Mouse (Mus musculus) lung, embryonic 16.5 days (tissue): ENCODE data around the gene Ehd1. TPM values are rescaled to one million over a fixed set of nuclear protein-coding genes. Genes with fewer than 3 reads are reported as not detected.

Source experiments
- ATAC-seq: fragments of 200-750 bp; cut with Nextera tagmentation; 2 replicates; pipeline ENCODE4 v1.8.0; 2017; ENCODE audit warnings: low read depth, mild to moderate bottlenecking, moderate library complexity
- H3K27ac ChIP-seq: fragments of 300-500 bp; sonication (generic); 2 replicates; pipeline ENCODE4 v1.5.1; 2014; ENCODE audit warnings: mild to moderate bottlenecking, control low read depth, low read length
- H3K27me3 ChIP-seq: fragments of 300-500 bp; sonication (generic); 2 replicates; pipeline ENCODE4 v1.6.1; 2014; ENCODE audit warnings: low read depth, low read length, mixed read lengths; ENCODE audit not compliant: control insufficient read depth, insufficient read depth
- H3K36me3 ChIP-seq: fragments of 300-500 bp; sonication (generic); 2 replicates; pipeline ENCODE4 v1.6.1; 2014; ENCODE audit warnings: low read length; ENCODE audit not compliant: control insufficient read depth, insufficient read depth
- H3K4me1 ChIP-seq: fragments of 300-500 bp; sonication (generic); replicated peaks from 2 replicates; pipeline ENCODE4 v1.6.1; 2014; ENCODE audit warnings: low read length, mixed read lengths; ENCODE audit not compliant: control insufficient read depth, insufficient read depth
- H3K4me2 ChIP-seq: fragments of 300-500 bp; sonication (generic); 2 replicates; pipeline ENCODE4 v1.6.1; 2014; ENCODE audit warnings: low read depth, low read length, control low read depth
- H3K4me3 ChIP-seq: fragments of 300-500 bp; sonication (generic); 2 replicates; pipeline ENCODE4 v1.5.1; 2014; ENCODE audit warnings: mild to moderate bottlenecking, low read length, control low read depth
- H3K9ac ChIP-seq: fragments of 300-500 bp; sonication (generic); 2 replicates; pipeline ENCODE4 v1.6.1; 2014; ENCODE audit warnings: low read length, control low read depth
- H3K9me3 ChIP-seq: fragments of 300-500 bp; sonication (generic); 2 replicates; pipeline ENCODE4 v1.6.1; 2016; ENCODE audit warnings: low read length; ENCODE audit not compliant: control insufficient read depth
- WGBS: fragments of 180-500 bp; shearing (Covaris S2); extraction: QIAGEN DNeasy Blood & Tissue Kit; methylation state at CpG from one replicate; pipeline ENCODE4 v1.1.7; 2014; 5-methylcytosine and 5-hydroxymethylcytosine counted together
- polyA plus RNA-seq: library from polyadenylated mRNA; unstranded; fragments of >200 nt; fragmentation: Nextera tagmentation; extraction: Ambion mirVana; gene quantifications from 2 replicates; pipeline ENCODE4 v1.2.1, GENCODE M21; 2015

Ehd1 gene
- polyA plus RNA-seq, 1 experiment from 2014 or later = 77.9 TPM

DNA sequence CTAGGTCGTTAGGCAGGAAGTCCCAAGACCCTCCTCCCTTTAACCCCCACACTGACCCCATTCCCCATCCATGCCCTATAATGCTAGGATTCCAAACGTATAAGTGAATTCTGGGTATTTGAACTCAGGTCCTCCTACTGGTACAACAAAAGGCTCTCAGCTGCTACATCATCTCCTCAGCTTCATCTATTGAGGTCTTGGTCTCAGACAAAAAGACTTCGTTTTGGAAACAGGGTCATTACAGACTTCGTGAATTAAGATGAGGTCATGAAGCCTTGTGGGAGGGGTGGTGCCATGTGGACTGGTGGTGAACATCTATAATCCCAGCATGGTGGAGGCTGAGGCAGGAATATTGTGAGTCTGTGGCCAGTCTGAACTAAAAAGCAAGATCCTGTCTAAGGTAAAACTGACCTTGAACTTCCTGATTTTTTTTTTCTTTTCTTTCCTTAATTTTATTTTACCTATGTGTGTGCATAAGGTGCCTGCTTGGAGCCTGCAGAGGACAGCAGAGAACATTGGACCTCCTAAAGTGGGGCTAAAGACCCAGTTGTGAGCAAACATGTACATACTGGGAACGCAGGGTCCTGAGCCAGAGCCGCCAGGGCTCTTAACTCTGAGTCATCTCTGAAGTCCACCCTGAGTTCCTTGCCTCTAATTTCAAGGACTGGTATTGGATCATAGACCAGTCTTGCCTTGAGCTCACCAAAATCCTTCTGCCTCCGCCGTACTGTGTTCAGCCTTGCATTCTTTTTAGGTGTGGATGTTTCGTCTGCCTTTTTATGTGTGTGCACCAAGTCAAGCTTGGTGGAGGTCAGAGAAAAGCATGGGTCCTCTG is 57.5 kb downstream of the Ehd1 start:
- WGBS = 58% methylated on average over 9 of the region's 9 CpGs
- no peaks in the 10 kb centered on the region for H3K27me3 ChIP-seq
- H3K9me3 ChIP-seq = no peaks in the 10 kb centered on the region
- H3K4me2 ChIP-seq = peak overlapping the region; percentile 50
- H3K27ac ChIP-seq = peak overlapping the region; percentile 85
- ATAC-seq = peak; percentile 8
- peak overlapping the region; percentile 96 for H3K4me3 ChIP-seq
- H3K4me1 ChIP-seq = peaks cover 23% of the 10 kb centered on the region
- peaks cover 18% of the 10 kb centered on the region for H3K36me3 ChIP-seq
- H3K9ac ChIP-seq = peak overlapping the region; percentile 63

GRCm38 (mm10) chr19:6334673-6335457 is 58.3 kb downstream of the Ehd1 start, which contains the start of gene Men1:
Gene Men1 (plus strand): TSS chr19:6334979.
- H3K27me3 ChIP-seq = no peaks in the 10 kb centered on the region
- WGBS = under 1% methylated on average over 43 of the region's 43 CpGs

GRCm38 (mm10) chr19:6335458-6335827 is 58.9 kb downstream of the Ehd1 start:
- H3K9ac ChIP-seq = peak overlapping the region; percentile 91
- H3K27ac ChIP-seq = peak overlapping the region; percentile 73
- peaks cover 26% of the 10 kb centered on the region for H3K36me3 ChIP-seq
- H3K4me1 ChIP-seq = peaks cover 26% of the 10 kb centered on the region
- WGBS = 1% methylated on average over 24 of the region's 25 CpGs
- peak overlapping the region; percentile 97 for H3K4me2 ChIP-seq
- H3K9me3 ChIP-seq = no peaks in the 10 kb centered on the region
- peak overlapping the region; percentile 96 for H3K4me3 ChIP-seq
- no peaks in the 10 kb centered on the region for H3K27me3 ChIP-seq
- no peak for ATAC-seq

More at GRCm38 (mm10) chr19:6334673-6335457, 58.3 kb downstream of the Ehd1 start, which contains the start of gene Men1:
- peak within 1 kb of the TSS; percentile 85 for H3K27ac ChIP-seq
- H3K9ac ChIP-seq = peak within 1 kb of the TSS; percentile 91
- H3K36me3 ChIP-seq = peaks cover 22% of the 10 kb centered on the region
- peaks cover 23% of the 10 kb centered on the region for H3K4me1 ChIP-seq
- H3K4me2 ChIP-seq = peak within 1 kb of the TSS; percentile 97
- no peaks in the 10 kb centered on the region for H3K9me3 ChIP-seq
- H3K4me3 ChIP-seq = peak within 1 kb of the TSS; percentile 96
- ATAC-seq = peak; percentile 96

GRCm38 (mm10) chr19:6336920-6337319 is 60.4 kb downstream of the Ehd1 start:
- Histone ChIP-seq H3K9ac (peak overlapping the region; percentile 91), H3K4me1 (peaks cover 26% of the 10 kb centered on the region), H3K4me2 (peak overlapping the region; percentile 97; the same call in 1 of the 2 replicates), H3K27me3 (no peaks in the 10 kb centered on the region), H3K36me3 (peaks cover 26% of the 10 kb centered on the region), H3K4me3 (no peak overlapping the region), H3K9me3 (no peaks in the 10 kb centered on the region), H3K27ac (no peak overlapping the region)
- WGBS = 91% methylated on average over 10 of the region's 10 CpGs
- ATAC-seq = no peak

DNA sequence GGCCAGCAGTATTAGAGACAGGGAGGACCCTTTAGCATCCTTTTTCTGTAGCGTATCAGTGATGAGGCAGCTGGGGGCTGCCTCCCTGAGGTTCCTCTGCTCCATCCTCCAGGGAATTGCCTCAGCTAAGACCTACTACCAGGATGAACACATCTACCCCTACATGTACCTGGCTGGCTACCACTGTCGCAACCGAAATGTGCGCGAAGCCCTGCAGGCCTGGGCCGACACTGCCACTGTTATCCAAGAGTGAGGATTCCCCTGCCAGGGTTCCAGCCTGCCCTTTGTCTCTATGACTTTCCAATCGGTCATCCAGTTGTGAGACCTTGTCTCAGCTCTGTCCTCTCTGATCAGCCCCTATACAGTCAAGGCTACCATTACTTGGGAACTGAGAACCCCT is 61.6 kb downstream of the Ehd1 start:
- Histone ChIP-seq H3K27me3 (no peaks in the 10 kb centered on the region), H3K36me3 (peaks cover 26% of the 10 kb centered on the region), H3K4me2 (no peak overlapping the region), H3K27ac (no peak overlapping the region), H3K9me3 (no peaks in the 10 kb centered on the region), H3K9ac (no peak overlapping the region), H3K4me1 (peaks cover 26% of the 10 kb centered on the region), H3K4me3 (no peak overlapping the region)
- ATAC-seq = no peak
- WGBS = 90% methylated on average over 7 of the region's 7 CpGs

DNA sequence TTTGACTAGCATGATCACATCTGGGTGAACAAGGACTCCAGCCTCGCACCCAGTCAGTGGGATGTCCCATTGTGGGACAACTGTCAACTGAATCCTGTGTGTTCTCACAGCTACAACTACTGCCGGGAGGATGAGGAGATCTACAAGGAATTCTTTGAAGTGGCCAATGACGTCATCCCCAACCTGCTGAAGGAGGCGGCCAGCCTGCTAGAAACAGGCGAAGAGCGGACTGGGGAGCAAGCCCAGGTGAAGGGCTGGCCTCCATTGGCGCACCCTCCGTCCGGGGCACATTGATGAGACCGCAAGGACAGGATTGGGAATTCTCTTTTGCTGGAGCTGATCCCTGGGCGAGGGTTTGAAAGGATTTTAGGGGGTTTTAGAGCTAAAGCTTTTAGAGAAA is 62.2 kb downstream of the Ehd1 start:
- WGBS = 75% methylated on average over 11 of the region's 11 CpGs
- Histone ChIP-seq H3K36me3 (peaks cover 26% of the 10 kb centered on the region), H3K4me3 (no peak overlapping the region), H3K27ac (no peak overlapping the region), H3K4me2 (no peak overlapping the region), H3K4me1 (peaks cover 26% of the 10 kb centered on the region), H3K9ac (no peak overlapping the region), H3K27me3 (no peaks in the 10 kb centered on the region), H3K9me3 (no peaks in the 10 kb centered on the region)
- ATAC-seq = no peak

- H3K9me3 ChIP-seq = no peaks in the 10 kb centered on the region
- no peak overlapping the region for H3K27ac ChIP-seq
- peaks cover 25% of the 10 kb centered on the region for H3K4me1 ChIP-seq
- H3K36me3 ChIP-seq = peaks cover 26% of the 10 kb centered on the region
- no peaks in the 10 kb centered on the region for H3K27me3 ChIP-seq
- ATAC-seq = no peak
- WGBS = 90% methylated on average over 6 of the region's 6 CpGs
- no peak overlapping the region for H3K4me3 ChIP-seq
- H3K4me2 ChIP-seq = no peak overlapping the region
- H3K9ac ChIP-seq = no peak overlapping the region
Measured at GRCm38 (mm10) chr19:6339191-6339590, 62.7 kb downstream of the Ehd1 start.

- Histone ChIP-seq H3K27me3 (no peaks in the 10 kb centered on the region), H3K27ac (peak overlapping the region; percentile 74), H3K36me3 (peaks cover 26% of the 10 kb centered on the region), H3K4me2 (peak overlapping the region; percentile 96), H3K4me1 (peaks cover 21% of the 10 kb centered on the region), H3K9ac (peak overlapping the region; percentile 34; the same call in 1 of the 2 replicates), H3K9me3 (no peaks in the 10 kb centered on the region), H3K4me3 (peak overlapping the region; percentile 68)
- ATAC-seq = no peak
- WGBS = 65% methylated on average over 15 of the region's 15 CpGs
Measured at GRCm38 (mm10) chr19:6339890-6340504, 63.5 kb downstream of the Ehd1 start.
